Mouse (Mus musculus) 3T3-L1 (cell line): Measurements from ENCODE around the gene Gadd45g.
A peak's percentile ranks its signal among the peaks of the same experiment; 100 is the strongest.

Experiments used
- DNase-seq: peaks from one replicate; pipeline ENCODE4 v3.0.0-alpha.2; 2015; ENCODE audit warnings: low read depth, low spot score

Gene Gadd45g

DNA sequence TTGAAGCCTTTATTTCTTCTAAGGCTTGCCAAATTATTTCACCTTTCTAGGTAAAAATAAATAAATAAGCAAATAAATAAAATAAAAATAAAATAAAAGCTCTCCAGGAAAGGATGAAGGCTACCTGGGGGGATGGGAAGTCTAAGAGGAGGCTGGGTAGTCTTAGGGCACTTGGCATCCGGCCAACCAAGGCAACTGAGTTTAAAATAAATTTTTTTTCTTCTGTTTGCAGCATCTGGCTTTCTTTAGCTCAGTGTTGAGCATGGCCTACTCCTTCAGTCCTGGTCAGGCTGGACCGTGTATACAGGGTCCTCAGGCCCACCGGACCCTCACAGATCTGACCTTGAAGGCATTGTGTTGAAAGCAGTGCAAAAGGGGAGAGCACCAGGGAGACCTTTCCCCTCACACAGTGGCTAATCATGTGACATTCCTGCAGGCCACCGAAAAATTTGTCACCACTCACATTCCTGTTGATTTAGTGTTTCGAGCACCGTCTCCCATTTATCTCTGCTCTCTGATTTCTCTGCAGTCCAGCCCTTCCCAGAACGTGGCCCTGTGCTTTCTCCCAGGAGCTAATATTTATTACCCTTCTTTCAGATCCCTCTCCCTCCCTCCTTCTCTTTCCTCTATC, 6.2 kb downstream of the Gadd45g start:
- peak; percentile 61 for DNase-seq

DNA sequence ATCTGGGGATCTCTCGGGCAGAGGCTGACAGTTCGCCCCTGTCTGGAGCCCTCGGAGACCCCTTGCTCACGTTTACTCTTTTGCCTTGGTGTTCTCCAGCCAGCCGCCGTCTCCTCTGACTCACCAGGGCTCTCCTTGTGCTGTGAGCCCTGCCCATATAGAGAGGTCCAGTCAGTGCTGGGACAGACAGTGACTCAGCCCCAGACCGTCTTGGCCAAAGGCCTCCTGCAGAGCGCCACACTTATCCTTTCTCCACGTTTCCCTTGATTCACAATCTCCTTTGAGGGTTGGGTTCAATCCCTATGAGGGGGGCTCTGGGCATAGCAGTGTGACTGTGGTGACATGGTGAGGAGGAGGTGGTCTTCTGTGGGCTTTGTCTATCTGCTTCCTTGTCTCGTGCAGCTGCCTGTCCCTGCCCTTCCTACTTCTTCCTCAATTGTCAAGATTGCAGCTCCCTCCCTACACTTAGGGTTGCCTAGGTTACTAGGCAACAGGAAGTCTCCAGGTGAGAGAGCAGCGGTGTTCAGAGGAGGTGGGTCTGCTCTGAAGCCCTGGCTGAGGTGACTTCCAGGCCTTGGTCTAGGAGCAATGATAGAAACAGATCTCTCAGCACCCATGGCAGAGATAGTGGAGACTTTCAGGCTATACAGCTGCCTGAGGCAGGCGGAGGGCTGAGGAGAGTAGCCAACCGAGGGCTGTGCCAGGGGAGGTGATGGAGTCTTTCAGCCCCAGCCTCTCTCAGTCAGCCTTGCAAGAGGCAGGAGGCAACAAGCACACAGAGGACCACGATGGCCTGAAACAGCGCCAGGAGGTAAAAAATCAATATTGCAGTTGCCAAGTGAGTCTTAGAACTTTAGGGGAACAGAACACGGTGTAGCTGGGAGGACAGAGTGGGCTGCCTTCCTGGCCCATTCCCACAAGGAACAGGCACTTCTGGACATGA, 7.1 kb downstream of the Gadd45g start:
- peak; percentile 94 for DNase-seq

- no peak for DNase-seq
Observed at GRCm38 (mm10) chr13:51855584-51855983, 9.1 kb downstream of the Gadd45g start.

DNA sequence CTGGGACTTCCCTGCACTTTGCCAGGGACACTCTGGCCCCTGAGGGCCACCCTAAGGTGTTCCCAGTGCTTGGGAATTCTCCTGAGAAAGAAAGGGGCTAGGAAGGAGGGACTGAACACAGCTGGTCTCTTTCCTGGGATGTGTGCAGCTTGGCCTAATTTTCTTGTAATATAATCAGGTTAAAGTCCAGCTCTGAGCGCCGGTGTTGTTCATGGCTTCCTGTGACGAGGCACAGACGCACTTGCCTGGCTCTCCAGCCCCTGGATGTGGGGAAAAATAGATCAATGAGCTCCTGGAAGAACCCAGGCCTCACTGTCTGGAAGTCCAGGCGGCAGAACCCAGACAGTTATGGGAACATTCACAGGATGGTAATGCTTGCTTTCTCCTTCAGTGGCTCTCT, 10.7 kb downstream of the Gadd45g start:
- DNase-seq = no peak

DNA sequence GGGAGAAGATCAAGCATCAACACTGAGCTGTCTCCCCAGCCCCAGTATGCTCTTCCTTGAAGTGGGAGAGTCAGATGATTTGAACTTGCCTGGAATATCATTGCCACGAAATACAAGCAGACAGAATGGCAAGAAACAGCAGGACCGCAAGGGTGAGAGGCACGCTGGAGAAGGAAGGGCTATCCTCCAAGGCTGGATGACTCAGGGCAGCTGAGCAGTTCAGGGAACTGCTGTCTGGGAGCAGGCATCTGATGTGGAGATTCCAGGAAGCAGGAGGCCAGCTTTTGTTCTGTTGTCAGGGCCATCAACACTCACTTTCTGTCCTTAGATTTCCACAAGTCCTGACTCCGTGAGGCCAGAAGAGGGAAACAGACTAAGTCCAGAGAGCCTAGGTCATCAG, 12.0 kb downstream of the Gadd45g start:
- peak; percentile 81 for DNase-seq

- DNase-seq = no peak
Observed at GRCm38 (mm10) chr13:51859174-51859573, 12.7 kb downstream of the Gadd45g start.

DNA sequence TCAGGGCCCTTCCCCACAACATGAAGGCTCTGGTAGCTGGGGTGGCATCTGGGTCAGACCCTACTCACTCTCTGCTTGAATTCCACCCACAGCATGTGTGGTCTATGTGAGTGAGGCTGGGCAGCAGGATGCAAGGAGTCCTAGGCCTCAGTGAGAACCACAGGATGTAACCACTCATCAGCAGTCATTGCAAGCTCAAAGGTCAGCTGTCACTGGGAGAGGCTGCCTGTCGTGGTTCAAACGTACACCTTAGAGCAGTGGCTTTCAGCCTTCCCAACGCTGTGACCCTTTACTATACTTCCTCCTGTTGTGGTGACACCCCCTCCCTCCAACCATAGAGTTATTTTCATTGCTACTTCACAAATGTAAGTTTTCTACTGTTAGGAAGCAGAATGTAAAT, 13.3 kb downstream of the Gadd45g start:
- no peak for DNase-seq

GRCm38 (mm10) chr13:51862750-51863149, 16.3 kb downstream of the Gadd45g start:
- no peak for DNase-seq

DNA sequence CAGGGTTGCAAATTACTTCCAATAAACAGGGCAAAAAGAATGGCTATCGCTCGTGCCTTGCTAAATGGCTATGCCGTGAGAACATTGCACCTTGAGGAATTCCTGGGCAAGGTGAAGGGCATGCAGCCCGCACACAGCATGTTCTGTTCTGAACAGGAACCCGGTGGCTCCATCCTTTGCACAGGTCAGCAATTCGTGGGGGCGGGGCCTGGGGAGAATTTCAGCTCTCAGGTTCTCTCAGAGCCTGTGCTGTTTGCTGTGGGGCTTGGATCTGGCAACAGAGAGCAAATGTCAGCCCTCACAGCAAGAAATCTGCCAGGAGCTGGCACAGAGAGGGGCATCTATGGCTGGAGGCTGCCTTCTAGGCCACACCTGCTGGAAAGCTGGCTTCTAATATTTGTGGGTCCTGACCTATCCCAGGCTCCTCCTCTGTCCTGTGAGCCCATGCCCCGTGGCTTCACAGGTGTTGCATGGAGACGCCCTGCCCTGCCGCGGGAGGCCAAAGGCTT, 19.7 kb downstream of the Gadd45g start:
- no peak for DNase-seq

GRCm38 (mm10) chr13:51868491-51869128, 22.1 kb downstream of the Gadd45g start:
- DNase-seq = peak; percentile 45

GRCm38 (mm10) chr13:51869129-51869491, 22.6 kb downstream of the Gadd45g start:
- no peak for DNase-seq

DNA sequence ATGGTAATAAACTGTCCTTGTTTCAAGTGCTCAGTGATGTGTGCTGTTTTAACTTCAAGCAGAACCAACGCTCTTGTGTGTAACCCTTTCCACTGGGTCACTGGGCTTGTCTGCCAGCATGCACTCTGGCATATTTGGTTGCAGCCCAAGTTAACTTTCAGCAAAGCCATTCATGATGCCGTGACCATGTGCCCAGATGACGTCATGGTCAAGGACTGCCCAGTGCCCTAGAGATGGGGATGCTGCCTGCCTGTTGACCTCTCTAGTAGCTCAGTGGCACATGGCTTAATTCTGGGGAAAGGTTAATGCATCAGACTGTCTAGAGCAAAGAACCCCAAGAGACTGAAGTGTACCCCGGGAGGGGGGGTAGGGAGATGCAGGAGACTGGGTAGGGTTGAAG, 24.7 kb downstream of the Gadd45g start:
- DNase-seq = no peak

- no peak for DNase-seq
Observed at GRCm38 (mm10) chr13:51872252-51872962, 25.9 kb downstream of the Gadd45g start.

DNA sequence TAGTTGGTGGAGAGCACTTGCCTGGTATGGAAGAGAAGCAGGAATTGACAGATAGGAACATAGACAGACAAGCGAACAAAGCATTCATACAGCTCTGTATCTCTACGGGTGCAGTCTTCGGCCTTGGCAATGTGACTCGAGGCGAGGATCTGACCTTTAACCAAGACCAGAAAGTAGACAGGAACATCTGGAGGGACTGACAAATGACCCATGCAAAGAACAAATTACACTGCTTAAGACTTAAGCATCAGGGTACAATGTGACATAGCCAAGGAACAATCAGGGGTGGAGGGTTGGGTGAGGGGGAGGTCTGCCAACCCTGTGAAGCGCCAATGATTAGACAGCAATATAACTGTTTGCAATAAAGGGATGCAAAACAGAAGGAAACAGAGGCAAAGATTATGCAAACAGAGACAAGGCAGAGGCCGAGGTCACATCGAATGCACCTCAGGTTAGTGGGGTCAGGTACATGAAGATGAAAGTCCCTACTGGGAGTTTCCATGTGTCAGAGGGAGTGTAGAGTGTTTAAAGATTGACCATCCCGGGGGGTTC, 26.6 kb downstream of the Gadd45g start:
- no peak for DNase-seq

DNA sequence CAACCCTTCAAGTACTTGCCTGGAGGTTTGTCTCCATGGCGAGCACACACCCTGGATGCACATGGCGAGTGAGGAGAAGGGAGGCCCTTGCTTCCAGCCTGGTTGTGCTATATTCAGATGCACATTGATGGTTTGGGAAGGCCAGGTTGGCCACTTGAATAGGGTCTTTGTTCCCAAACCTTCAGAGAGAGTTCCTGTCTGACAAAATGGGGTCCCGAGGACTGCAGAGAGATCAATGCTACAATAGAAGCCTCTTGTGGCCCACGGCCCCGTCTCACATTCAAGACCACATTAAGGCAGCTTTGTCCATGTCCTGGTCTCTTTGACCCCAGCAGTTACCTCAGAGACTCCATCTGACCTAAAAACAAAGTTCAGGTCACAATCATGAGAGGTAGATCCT, 27.3 kb downstream of the Gadd45g start:
- DNase-seq = no peak

- DNase-seq = no peak
Observed at GRCm38 (mm10) chr13:51876131-51876530, 29.7 kb downstream of the Gadd45g start.

DNA sequence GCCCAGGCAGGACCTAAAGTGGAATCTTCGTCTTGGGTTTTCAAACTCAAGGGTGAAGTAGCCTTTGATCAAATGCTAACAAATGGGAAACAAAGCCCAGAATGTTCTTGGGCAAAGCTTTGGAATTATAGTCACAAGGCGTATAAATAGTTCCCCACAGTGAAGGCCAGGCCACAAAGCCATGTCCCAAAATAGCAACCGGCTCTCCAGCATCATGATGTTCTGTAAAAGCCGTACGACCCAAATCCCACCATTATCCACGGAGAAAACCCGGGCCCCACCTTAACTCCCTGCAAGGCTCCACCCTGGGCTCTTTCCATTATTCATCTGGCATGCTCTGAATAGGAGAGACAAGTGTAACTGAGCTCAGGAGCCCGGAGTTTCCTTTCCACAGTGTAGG, 32.3 kb downstream of the Gadd45g start:
- DNase-seq = no peak

- no peak for DNase-seq
Observed at GRCm38 (mm10) chr13:51879571-51879970, 33.1 kb downstream of the Gadd45g start.

- no peak for DNase-seq
Observed at GRCm38 (mm10) chr13:51880019-51880418, 33.5 kb downstream of the Gadd45g start.

DNA sequence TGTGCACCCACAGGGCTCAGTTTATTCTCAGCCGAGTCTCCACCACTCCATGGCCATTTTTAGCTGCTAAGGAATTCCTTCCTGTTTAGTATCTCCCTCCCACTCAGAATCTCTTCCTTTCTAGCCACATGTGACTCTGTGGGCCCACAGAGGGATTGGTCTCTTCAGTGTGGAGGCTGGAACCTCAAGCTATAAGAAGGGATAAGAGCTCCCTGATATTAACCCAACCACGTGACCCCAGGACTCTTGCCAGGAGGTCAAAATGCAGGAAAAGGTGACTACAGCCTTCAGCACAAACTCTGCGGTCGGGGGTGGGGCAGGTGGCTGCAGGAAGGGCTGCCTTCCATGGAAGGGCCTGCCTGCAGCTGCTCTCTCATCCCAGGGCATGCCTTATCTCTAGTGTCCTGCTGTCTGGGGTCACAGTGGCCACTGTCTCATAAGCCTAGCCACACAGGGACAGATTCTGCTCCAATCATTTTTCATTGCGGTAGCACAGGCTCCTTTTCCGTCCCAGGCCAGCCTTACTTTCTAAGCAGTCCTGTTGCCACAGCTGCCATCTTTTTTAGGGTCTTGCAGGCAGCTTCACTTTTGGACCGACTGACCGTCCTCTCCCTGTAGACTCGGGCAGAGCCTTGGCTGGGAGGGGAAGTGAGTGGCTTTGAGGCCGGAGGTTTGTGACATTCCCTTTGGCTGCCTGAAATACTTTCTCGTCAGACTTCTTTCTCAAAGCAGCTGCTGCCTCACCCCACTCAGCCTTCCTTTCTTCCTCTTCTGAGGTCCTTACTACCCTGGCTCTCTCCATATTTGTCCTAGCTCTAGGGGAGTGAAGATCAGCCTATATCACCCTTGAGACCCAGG, 35.0 kb downstream of the Gadd45g start:
- no peak for DNase-seq
